Mouse (Mus musculus) thymus, adult 2 months (tissue): Measurements from ENCODE around the gene Nsd2. TPM values are rescaled to one million over a fixed set of nuclear protein-coding genes. Genes with fewer than 3 reads are reported as not detected.
"Not testable (repeated sequence)": the region's sequence is repeated elsewhere in the genome, so short reads cannot be mapped to it uniquely, and the experiment has no call there.

Source experiments
- DNase-seq: peaks from one replicate; pipeline ENCODE4 v3.0.0; 2021
- H3K27ac ChIP-seq: fragments of 200-500 bp; 2 replicates; pipeline ENCODE4 v1.5.1; 2012; ENCODE audit warnings: low read length, control low read depth; ENCODE audit not compliant: control insufficient read depth, insufficient read depth
- H3K27me3 ChIP-seq: fragments of 200-500 bp; 2 replicates; pipeline ENCODE4 v1.6.1; 2012; ENCODE audit warnings: mild to moderate bottlenecking, low read length, moderate library complexity, mixed read lengths; ENCODE audit not compliant: control insufficient read depth, insufficient read depth
- H3K36me3 ChIP-seq: fragments of 200-500 bp; 2 replicates; pipeline ENCODE4 v1.6.1; 2012; ENCODE audit warnings: mild to moderate bottlenecking, low read length, moderate library complexity; ENCODE audit not compliant: control insufficient read depth, insufficient read depth
- H3K4me1 ChIP-seq: fragments of 200-500 bp; replicated peaks from 2 replicates; pipeline ENCODE4 v1.6.1; 2012; ENCODE audit warnings: low read length; ENCODE audit not compliant: control insufficient read depth, insufficient read depth
- H3K4me3 ChIP-seq: fragments of 200-500 bp; 2 replicates; pipeline ENCODE4 v1.5.1; 2012; ENCODE audit warnings: mild to moderate bottlenecking, low read length, control low read depth, moderate library complexity; ENCODE audit not compliant: control insufficient read depth, insufficient read depth
- CTCF ChIP-seq: fragments of 200-500 bp; IDR thresholded peaks from 2 replicates; pipeline ENCODE4 v1.5.1; 2012; ENCODE audit warnings: mild to moderate bottlenecking, control low read depth, low read length, moderate library complexity, borderline replicate concordance; ENCODE audit not compliant: control insufficient read depth, poor library complexity, insufficient read depth; ENCODE audit errors: extremely low read depth
- POLR2A ChIP-seq: fragments of 200-500 bp; IDR thresholded peaks from 2 replicates; pipeline ENCODE4 v1.6.1; 2012; ENCODE audit warnings: mild to moderate bottlenecking, low read length, control low read depth, moderate library complexity; ENCODE audit not compliant: control insufficient read depth, poor library complexity, insufficient read depth; ENCODE audit errors: extremely low read depth
- WGBS: fragments of 180-500 bp; shearing (Covaris S2); methylation state at CpG from one replicate; pipeline ENCODE4 v1.1.7; 2018; 5-methylcytosine and 5-hydroxymethylcytosine counted together
- polyA plus RNA-seq: library from polyadenylated mRNA; depleted of rRNA; stranded (reverse); fragments of >200 nt; gene quantifications from 2 replicates; pipeline ENCODE4 v1.2.3, GENCODE M21; 2012

Nsd2 gene
- polyA plus RNA-seq, 1 experiment, result 53.3 TPM

- Histone ChIP-seq H3K36me3 (peaks cover 50% of the 10 kb centered on the region), H3K4me3 (no peak overlapping the region), H3K4me1 (no peaks in the 10 kb centered on the region), H3K27me3 (no peaks in the 10 kb centered on the region), H3K27ac (no peak overlapping the region)
- TF ChIP-seq POLR2A, result no peak
- TF ChIP-seq CTCF, result no peak
- 98% methylated on average over 2 of the region's 2 CpGs for WGBS
- DNase-seq, result no peak
Measured at GRCm38 (mm10) chr5:33902696-33903095, 82.2 kb downstream of the Nsd2 start.

- peaks cover 45% of the 10 kb centered on the region for H3K36me3 ChIP-seq
- no peak for TF ChIP-seq POLR2A
- TF ChIP-seq CTCF, result no peak
Measured at GRCm38 (mm10) chr5:33903176-33903575, 82.7 kb downstream of the Nsd2 start.

DNA sequence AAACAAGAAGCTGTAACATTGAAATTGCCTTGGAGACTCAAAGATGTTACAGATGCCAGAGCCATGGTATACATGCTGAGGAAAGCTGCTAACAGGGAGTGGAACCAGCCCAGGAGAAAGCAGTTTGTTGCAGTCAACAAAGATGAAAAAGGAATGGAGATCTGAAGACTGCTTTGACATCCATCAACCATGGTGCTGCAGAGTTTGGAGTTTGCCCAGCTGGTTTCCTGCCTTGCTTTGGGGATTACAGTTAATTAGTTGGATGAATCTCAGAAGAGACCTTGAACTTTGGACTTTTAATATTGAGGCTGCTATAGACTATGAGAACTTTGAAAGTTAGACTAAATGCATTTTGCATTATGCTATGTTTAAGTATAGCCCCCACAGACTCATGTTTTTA is 94.5 kb downstream of the Nsd2 start:
- not testable (repeated sequence) for H3K4me3 ChIP-seq, H3K27me3 ChIP-seq, DNase-seq, H3K27ac ChIP-seq, H3K4me1 ChIP-seq
- peaks cover 38% of the 10 kb centered on the region for H3K36me3 ChIP-seq

More at GRCm38 (mm10) chr5:33903176-33903575, 82.7 kb downstream of the Nsd2 start:
- 98% methylated on average over 9 of the region's 9 CpGs for WGBS
- Histone ChIP-seq H3K4me1 (no peaks in the 10 kb centered on the region), H3K27me3 (no peaks in the 10 kb centered on the region), H3K4me3 (no peak overlapping the region), H3K27ac (no peak overlapping the region)
- DNase-seq, result no peak

GRCm38 (mm10) chr5:33916616-33917015 is 96.1 kb downstream of the Nsd2 start:
- peaks cover 51% of the 10 kb centered on the region for H3K36me3 ChIP-seq
- DNase-seq, H3K27me3 ChIP-seq, H3K4me3 ChIP-seq, H3K4me1 ChIP-seq, H3K27ac ChIP-seq: not testable (repeated sequence)
- WGBS, result 100% methylated on average over 2 of the region's 2 CpGs

- peaks cover 46% of the 10 kb centered on the region for H3K36me3 ChIP-seq
- no peak for DNase-seq
- no peaks in the 10 kb centered on the region for H3K4me1 ChIP-seq
- H3K27me3 ChIP-seq, result no peaks in the 10 kb centered on the region
- no peak overlapping the region for H3K27ac ChIP-seq
- 93% methylated on average over 1 of the region's 1 CpGs for WGBS
- TF ChIP-seq POLR2A, result no peak
- TF ChIP-seq CTCF, result no peak
- no peak overlapping the region for H3K4me3 ChIP-seq
Measured at GRCm38 (mm10) chr5:33919466-33919865, 98.9 kb downstream of the Nsd2 start.

DNA sequence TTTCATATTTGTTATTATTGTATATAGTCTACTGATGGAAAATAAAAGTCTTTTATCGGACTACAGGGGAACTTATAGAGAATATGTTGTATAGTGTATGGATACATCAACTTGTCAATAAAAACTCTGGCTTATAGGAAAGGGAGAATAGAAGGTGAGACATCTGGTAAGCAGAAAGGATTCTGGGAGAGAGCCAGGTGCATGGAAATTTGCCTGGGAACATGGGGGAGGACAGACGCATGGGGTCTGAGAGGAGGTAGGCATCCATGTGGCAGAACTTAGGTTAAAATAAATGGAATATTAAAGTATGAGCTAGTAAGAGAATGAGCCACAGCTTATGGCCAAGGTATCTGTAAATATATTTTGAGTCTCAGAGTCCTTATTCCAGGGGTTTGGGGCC is 99.5 kb downstream of the Nsd2 start:
- peaks cover 46% of the 10 kb centered on the region for H3K36me3 ChIP-seq
- WGBS, result 98% methylated on average over 2 of the region's 2 CpGs
- TF ChIP-seq CTCF (no peak), POLR2A (no peak)

DNA sequence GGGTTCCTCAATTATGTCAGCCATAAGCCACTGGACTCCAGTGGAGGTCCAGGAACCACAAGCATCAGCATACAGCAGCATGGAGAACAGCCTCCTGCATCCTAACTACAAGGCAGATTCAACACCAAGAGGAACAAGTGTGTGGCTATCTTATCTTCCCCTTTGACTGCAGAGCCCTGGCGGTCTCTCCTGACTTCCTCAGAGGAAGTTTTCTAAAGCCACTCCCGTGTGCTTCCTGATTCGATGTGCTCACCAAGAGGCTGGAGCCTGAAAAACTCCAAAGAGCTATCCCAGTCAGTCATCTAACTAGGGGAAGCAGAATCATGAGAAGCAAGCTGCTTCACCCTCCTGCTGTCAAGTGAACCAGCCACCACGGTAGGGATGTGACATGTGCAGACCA is 100.4 kb downstream of the Nsd2 start:
- Histone ChIP-seq H3K36me3 (peaks cover 38% of the 10 kb centered on the region), H3K4me3 (no peak overlapping the region)
- WGBS, result 43% methylated on average over 4 of the region's 4 CpGs

More for the DNA sequence above, 99.5 kb downstream of the Nsd2 start:
- Histone ChIP-seq H3K4me1 (no peaks in the 10 kb centered on the region), H3K27ac (no peak overlapping the region), H3K4me3 (no peak overlapping the region), H3K27me3 (no peaks in the 10 kb centered on the region)
- no peak for DNase-seq

More for the DNA sequence above, 100.4 kb downstream of the Nsd2 start:
- TF ChIP-seq CTCF, result no peak
- no peak for TF ChIP-seq POLR2A
- DNase-seq, result no peak
- Histone ChIP-seq H3K27me3 (no peaks in the 10 kb centered on the region), H3K27ac (no peak overlapping the region), H3K4me1 (no peaks in the 10 kb centered on the region)
